Mouse (Mus musculus) brain, embryonic 18.5 days (tissue): ENCODE measurements around the gene Kif7.
A peak's percentile ranks its signal among the peaks of the same experiment; 100 is the strongest.

Source experiments
- DNase-seq: peaks from one replicate; pipeline ENCODE4 v3.0.0-alpha.2; 2012; ENCODE audit warnings: low read depth, low spot score

Gene Kif7

DNA sequence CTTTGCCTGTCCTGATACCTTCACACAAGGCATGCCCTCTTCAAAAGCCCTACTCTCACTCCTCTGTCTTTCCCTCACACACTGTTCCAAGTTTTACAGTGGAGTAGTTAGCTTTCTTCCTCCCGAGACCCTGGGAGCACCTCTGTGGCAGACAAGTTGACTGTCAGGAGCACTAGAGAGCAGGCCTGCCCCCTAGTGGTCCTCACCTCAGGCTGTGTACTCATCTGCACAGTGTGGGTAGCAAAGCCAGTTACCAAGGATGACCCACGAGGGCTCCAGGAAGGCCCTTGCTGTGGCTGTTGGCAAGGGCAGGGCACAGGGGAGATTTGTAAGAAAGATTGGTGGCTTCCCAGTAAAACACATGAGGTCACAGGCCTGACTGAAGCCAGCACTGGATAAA, 11.6 kb upstream of the Kif7 start:
- DNase-seq: no peak

DNA sequence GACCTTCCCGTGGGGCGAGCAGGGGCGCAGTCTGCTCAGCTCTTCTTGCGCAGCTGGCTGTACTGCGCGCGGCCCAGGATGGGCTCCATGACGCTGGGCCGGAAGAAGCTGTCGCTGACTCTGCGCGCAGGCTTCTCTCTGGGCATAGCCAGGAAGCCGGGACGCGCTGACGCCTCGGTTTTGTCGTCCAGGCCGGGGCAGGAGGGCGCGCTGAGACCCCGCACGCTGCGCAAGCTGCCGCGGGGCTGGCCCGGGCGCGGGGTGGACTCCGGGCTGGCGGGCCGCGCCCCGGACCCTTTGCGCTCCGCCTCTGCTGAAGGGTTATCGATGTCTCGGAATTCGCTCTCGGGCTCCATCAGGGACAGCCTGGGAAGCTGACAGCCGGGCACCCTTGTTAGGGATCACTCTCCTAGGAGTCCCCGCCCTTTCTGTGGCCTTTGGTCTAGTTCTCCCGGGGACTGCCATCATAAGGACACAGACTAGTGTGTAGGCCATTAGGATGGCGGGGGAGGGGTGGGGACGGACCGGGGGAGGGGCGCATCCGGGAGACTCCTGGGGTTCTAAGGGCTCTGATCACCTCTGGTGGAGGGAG, 6.0 kb upstream of the Kif7 start:
- no peak for DNase-seq

GRCm38 (mm10) chr7:79710831-79711230, 4.7 kb downstream of the Kif7 start:
- no peak for DNase-seq

- peak; percentile 45 for DNase-seq
These were observed 5.4 kb downstream of the Kif7 start for GRCm38 (mm10) chr7:79710130-79710607.

DNA sequence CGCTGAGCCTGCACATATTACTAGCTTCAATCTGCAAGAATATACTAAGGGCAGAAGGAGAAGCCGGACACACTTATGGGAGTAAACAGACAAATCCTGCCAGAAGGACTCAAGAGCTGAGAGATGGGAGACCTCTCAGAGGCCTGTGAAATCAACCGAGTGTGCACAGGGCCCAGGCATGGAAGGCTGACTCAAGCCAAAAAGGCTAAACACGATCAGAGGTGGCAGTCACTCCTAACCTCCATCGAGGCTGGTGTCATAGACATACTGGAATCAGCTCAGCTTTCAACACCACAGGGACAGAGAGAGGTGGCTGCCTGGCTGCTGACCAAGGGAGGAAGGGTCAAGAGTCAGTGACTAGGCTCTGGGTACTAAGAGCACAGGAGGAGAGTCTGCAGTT, 10.3 kb downstream of the Kif7 start:
- DNase-seq: no peak

- DNase-seq: no peak
These were observed 12.8 kb downstream of the Kif7 start for GRCm38 (mm10) chr7:79702755-79703154.

DNA sequence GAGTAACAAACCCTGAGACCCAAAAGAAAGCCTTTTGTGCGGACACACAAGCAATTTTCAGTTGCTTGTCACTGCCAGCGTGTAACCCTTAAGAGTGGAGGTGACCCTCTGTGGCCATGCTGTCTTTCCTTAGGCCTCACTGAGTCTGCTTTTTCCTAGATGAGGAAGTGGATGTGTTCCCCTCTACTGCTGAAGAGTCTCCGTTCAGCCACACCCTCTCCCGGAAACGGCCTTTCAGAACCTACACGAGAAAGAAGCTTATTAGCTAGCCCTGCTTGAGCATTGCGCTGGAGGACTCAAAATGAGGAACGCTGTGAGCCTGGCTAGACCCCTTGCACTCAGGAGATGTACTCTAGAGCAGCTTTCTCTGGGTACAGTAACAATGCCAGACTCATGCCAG, 19.0 kb downstream of the Kif7 start:
- DNase-seq: no peak

- no peak for DNase-seq
These were observed 35.3 kb downstream of the Kif7 start for GRCm38 (mm10) chr7:79680231-79680630.

- no peak for DNase-seq
These were observed 36.3 kb downstream of the Kif7 start for GRCm38 (mm10) chr7:79679186-79679585.

DNA sequence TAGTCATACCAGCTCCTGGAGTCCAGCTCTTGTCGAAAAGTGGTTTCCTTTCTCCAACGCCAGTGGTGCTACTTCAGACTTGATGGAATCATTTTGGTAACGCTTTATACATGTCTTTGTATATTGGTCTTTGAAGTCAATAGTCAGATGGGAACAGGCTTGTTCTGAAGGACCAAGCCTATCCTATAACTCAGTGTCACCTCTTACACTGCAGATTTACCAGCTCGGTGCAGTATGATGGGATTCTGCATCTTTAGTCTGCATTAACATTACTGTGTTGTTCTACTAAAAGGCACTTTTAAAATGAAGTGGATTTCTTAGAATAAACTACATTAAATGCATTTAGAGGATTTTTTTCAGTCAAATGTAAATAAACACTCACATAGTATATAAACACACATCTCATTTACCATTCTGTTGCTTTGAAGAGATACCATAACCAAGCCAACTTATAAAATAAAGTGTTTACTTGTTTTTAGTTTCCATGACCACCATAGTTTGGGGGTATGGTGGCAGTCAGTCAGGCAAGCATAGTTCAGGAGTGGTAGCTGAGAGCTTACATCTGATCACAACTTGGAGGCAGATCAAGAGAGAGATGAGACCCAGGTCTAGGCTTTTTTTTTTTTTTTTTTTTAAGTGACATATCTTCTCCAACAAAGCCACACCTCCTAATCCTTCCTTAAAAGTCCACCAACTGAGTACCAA, 44.5 kb downstream of the Kif7 start:
- no peak for DNase-seq

DNA sequence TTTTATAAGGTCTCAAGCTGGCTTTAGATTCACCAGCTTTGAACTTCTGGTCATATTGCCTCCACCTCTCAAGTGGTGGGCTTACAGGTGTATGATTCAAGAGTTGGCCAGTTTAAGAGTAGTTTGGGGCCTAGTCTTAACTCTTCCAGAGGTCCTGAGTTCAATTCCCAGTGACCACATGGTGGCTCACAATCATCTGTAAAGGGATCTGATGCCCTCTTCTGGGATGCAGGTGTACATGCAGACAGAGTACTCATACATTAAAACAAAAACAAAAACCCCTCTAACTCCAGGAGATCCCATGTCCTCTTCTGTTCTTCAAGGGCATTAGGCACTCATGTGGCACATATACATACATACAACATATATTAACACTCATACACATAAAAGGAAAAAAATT, 48.8 kb downstream of the Kif7 start:
- no peak for DNase-seq

GRCm38 (mm10) chr7:79661253-79661890, 54.1 kb downstream of the Kif7 start:
- DNase-seq: no peak

DNA sequence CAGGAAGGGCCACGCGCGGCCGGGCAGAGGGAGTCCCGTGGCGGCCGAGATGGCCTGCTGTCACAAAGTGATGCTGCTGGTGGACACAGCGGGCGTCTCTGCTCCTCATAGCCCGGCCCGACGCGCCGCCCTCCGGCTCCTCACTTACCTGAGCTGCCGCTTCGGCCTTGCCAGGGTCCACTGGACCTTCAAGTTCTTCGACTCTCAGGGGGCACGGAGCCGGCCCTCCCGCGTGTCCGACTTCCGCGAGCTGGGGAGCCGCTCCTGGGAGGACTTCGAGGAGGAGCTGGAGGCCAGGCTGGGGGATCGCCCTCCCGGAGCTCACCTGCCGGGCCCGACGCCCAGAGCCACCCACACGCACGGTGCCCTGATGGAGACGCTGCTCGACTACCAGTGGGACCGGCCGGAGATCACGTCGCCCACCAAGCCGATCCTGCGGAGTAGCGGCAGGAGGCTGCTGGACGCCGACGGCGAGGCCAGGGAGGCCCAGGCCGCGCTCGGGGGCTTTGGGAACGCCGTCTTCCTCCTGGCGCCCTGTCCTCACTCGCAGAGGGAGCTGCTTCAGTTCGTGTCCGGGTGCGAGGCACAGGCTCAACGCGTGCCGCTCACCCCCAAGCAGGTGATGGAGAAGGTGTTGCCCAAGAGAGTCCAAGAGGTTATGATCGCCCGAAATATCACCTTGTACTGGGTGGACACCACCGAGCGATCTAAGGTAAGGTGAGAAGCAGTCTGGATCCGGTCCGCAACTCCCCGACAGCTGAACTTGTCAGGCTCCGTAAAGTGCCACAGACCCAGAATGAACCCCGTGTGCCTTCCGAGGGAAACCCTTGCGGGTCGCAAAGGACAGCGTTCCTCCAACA, 55.0 kb downstream of the Kif7 start:
- no peak for DNase-seq

- DNase-seq: peak; percentile 95
These were observed 55.8 kb downstream of the Kif7 start, which contains the start of gene Ticrr for GRCm38 (mm10) chr7:79659578-79660290. Gene Ticrr, plus strand, starts transcription at chr7:79660196.

DNA sequence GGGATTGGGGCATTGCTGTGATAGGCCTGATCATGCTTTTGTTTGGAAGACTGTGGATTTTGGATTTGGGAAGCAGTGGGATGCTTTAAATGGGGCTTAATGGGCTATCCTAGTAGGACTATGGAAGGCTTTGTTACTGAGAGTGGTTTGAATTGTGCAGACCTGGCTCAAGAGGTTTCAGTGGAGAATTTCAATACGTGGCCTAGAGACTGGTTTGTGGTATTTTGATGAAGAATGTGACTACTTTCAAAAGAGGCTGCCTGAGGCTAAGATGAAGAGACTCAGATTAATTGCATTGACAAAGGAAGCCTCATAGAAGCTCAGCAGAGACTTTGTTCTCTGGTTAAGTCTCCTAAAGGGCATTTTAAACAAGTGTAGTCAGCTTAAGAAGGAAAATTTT, 60.9 kb downstream of the Kif7 start:
- no peak for DNase-seq

DNA sequence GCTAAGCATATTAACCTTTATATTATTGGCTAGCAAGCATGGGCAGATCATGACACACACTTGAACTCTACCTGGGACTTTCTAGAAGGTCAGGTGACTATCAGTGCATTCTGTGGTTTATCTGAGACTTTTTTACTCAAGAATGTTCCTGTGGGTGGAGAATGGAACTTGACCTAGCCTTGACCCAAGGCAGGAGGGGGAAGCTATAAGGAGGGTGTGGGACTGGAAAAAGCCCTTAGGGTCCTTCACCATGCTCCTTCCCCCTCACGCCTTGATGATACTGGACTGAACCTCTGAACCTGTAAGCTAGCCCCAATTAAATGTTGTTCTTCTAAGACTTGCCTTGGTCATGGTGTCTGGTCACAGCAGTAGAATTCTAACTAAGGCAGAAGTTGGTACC, 61.3 kb downstream of the Kif7 start:
- no peak for DNase-seq

DNA sequence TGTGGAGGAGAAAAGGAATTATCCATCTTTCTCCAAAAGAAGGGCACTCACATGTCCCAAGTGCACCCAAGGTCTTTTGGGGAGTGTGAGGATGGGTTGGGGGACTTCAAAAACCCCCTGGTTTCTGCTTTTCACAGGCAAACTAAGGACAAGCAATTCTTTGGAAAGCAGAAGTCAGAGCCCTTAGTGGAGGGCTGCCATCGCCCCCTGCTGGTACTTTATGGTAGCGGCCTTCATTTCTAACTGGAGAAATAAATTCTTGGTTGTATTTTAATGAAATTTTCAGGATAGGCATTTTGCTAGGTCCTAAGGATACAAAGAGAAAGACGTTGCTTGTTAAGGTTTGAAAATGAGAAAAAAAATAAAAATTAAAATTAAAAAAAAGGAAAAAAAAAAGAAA, 66.5 kb downstream of the Kif7 start:
- DNase-seq: no peak
